Mouse (Mus musculus): ENCODE measurements around the gene Gjb3. TPM values are rescaled to one million over a fixed set of nuclear protein-coding genes. Genes with fewer than 3 reads are reported as not detected.

Gjb3 gene
- total and polyA plus RNA-seq, 3 experiments: not detected

GRCm38 (mm10) chr4:127370447-127370846 lies 39.8 kb upstream of the Gjb3 start:
- Histone ChIP-seq H3K4me1 (ENCODE audit: control insufficient read depth in 1 of 2, insufficient read depth in 2 of 2, low read length in 2 of 2) (no peaks in the 10 kb centered on the region), H3K36me3 (ENCODE audit: control insufficient read depth in 1 of 2, insufficient read depth in 2 of 2, low read length in 2 of 2) (no peaks in the 10 kb centered on the region), H3K9me3 (replicated peaks; ENCODE audit: insufficient read depth, low read length) (no peaks in the 10 kb centered on the region), H3K9ac (ENCODE audit: control insufficient read depth, low read depth, low read length, poor library complexity, severe bottlenecking) (no peak overlapping the region), H3K4me3 (ENCODE audit: control insufficient read depth in 1 of 2, insufficient read depth in 1 of 2, low read depth in 2 of 2, low read length in 2 of 2) (no peak overlapping the region), H3K27me3 (ENCODE audit: control insufficient read depth in 1 of 2, insufficient read depth in 2 of 2, low read length in 2 of 2) (no peaks in the 10 kb centered on the region), H3K79me2 (ENCODE audit: control insufficient read depth, insufficient read depth, low read length, poor library complexity) (no peaks in the 10 kb centered on the region), H3K27ac (ENCODE audit: control insufficient read depth, low read depth, low read length) (no peak overlapping the region)
- DNase-seq (ENCODE audit: low read depth, low spot score): peak; percentile 3
- TF ChIP-seq NELFE (IDR thresholded peaks at IDR 0.05; ENCODE audit: low read depth, low read length): no peak
- TF ChIP-seq RCOR1 (IDR thresholded peaks at IDR 0.05; ENCODE audit: low read depth, low read length): no peak
- no peak for TF ChIP-seq MYC (IDR thresholded peaks at IDR 0.05; ENCODE audit: low read depth, low read length)
- TF ChIP-seq CTCF (IDR thresholded peaks at IDR 0.05 in 2 of 3, conservative IDR thresholded peaks at IDR 0.05 in 1 of 3; ENCODE audit: control insufficient read depth in 1 of 3, insufficient read depth in 1 of 3, low read depth in 2 of 3, low read length in 3 of 3, poor library complexity in 1 of 3, severe bottlenecking in 1 of 3): peak in 2 of 3 experiments; percentile 15 to 29; a peak in 3 of 6 replicates
- no peak for TF ChIP-seq TCF12 (IDR thresholded peaks at IDR 0.05; ENCODE audit: low read depth, low read length)
- TF ChIP-seq BHLHE40 (IDR thresholded peaks at IDR 0.05; ENCODE audit: borderline replicate concordance, low read depth, low read length): no peak

GRCm38 (mm10) chr4:127368379-127368973 lies 37.8 kb upstream of the Gjb3 start:
- DNase-seq (ENCODE audit: low read depth, low spot score): peak; percentile 4
- TF ChIP-seq ZMIZ1 (IDR thresholded peaks at IDR 0.05; ENCODE audit: low read depth, low read length): no peak
- TF ChIP-seq RAD21 (IDR thresholded peaks at IDR 0.05; ENCODE audit: low read depth, low read length): peak; percentile 52
- no peak for TF ChIP-seq GATA1 (IDR thresholded peaks at IDR 0.05; ENCODE audit: low read depth, low read length)
- 0 out of 2 replicates have a peak, but pooled peaks have one; percentile 21 for TF ChIP-seq SMC3 (IDR thresholded peaks at IDR 0.05; ENCODE audit: low read depth, low read length)
- TF ChIP-seq CTCF (IDR thresholded peaks at IDR 0.05 in 2 of 3, conservative IDR thresholded peaks at IDR 0.05 in 1 of 3; ENCODE audit: control insufficient read depth in 1 of 3, insufficient read depth in 1 of 3, low read depth in 2 of 3, low read length in 3 of 3, poor library complexity in 1 of 3, severe bottlenecking in 1 of 3): peak; percentile 31 to 78 (median 43); a peak in 5 of 6 replicates
- H3K4me1 ChIP-seq (ENCODE audit: control insufficient read depth in 1 of 2, insufficient read depth in 2 of 2, low read length in 2 of 2): no peaks in the 10 kb centered on the region
- no peak overlapping the region for H3K27ac ChIP-seq (ENCODE audit: control insufficient read depth, low read depth, low read length)
- H3K9ac ChIP-seq (ENCODE audit: control insufficient read depth, low read depth, low read length, poor library complexity, severe bottlenecking): no peak overlapping the region
- H3K9me3 ChIP-seq (replicated peaks; ENCODE audit: insufficient read depth, low read length): no peaks in the 10 kb centered on the region
- H3K4me3 ChIP-seq (ENCODE audit: control insufficient read depth in 1 of 2, insufficient read depth in 1 of 2, low read depth in 2 of 2, low read length in 2 of 2): no peak overlapping the region
- H3K27me3 ChIP-seq (ENCODE audit: control insufficient read depth in 1 of 2, insufficient read depth in 2 of 2, low read length in 2 of 2): no peaks in the 10 kb centered on the region
- H3K36me3 ChIP-seq (ENCODE audit: control insufficient read depth in 1 of 2, insufficient read depth in 2 of 2, low read length in 2 of 2): no peaks in the 10 kb centered on the region
- H3K79me2 ChIP-seq (ENCODE audit: control insufficient read depth, insufficient read depth, low read length, poor library complexity): no peaks in the 10 kb centered on the region

- Histone ChIP-seq H3K9me3 (replicated peaks; ENCODE audit: insufficient read depth, low read length) (no peaks in the 10 kb centered on the region), H3K27ac (ENCODE audit: control insufficient read depth, low read depth, low read length) (no peak overlapping the region), H3K27me3 (ENCODE audit: control insufficient read depth in 1 of 2, insufficient read depth in 2 of 2, low read length in 2 of 2) (no peaks in the 10 kb centered on the region), H3K9ac (ENCODE audit: control insufficient read depth, low read depth, low read length, poor library complexity, severe bottlenecking) (no peak overlapping the region), H3K4me1 (ENCODE audit: control insufficient read depth in 1 of 2, insufficient read depth in 2 of 2, low read length in 2 of 2) (no peaks in the 10 kb centered on the region), H3K4me3 (ENCODE audit: control insufficient read depth in 1 of 2, insufficient read depth in 1 of 2, low read depth in 2 of 2, low read length in 2 of 2) (no peak overlapping the region), H3K36me3 (ENCODE audit: control insufficient read depth in 1 of 2, insufficient read depth in 2 of 2, low read length in 2 of 2) (no peaks in the 10 kb centered on the region), H3K79me2 (ENCODE audit: control insufficient read depth, insufficient read depth, low read length, poor library complexity) (no peaks in the 10 kb centered on the region)
- DNase-seq (ENCODE audit: low read depth, low spot score): no peak
- no peak for TF ChIP-seq NRF1 (IDR thresholded peaks at IDR 0.05; ENCODE audit: insufficient read depth, low read depth, low read length, poor library complexity, severe bottlenecking)
- TF ChIP-seq ZKSCAN1 (IDR thresholded peaks at IDR 0.05; ENCODE audit: low read depth, low read length): no peak
- no peak for TF ChIP-seq HCFC1 (IDR thresholded peaks at IDR 0.05; ENCODE audit: low read depth, low read length)
- no peak for TF ChIP-seq ELF1 (IDR thresholded peaks at IDR 0.05; ENCODE audit: low read depth, low read length)
- TF ChIP-seq SMC3 (IDR thresholded peaks at IDR 0.05; ENCODE audit: low read depth, low read length): no peak
- no peak for TF ChIP-seq ETS1 (IDR thresholded peaks at IDR 0.05; ENCODE audit: low read depth, low read length)
- no peak for TF ChIP-seq RCOR1 (IDR thresholded peaks at IDR 0.05; ENCODE audit: low read depth, low read length)
- no peak for TF ChIP-seq TCF12 (IDR thresholded peaks at IDR 0.05; ENCODE audit: low read depth, low read length)
- TF ChIP-seq GABPA (IDR thresholded peaks at IDR 0.05; ENCODE audit: low read depth, low read length): no peak
- no peak for TF ChIP-seq KAT2A (conservative IDR thresholded peaks at IDR 0.05; ENCODE audit: low read depth, low read length)
- TF ChIP-seq MYB (IDR thresholded peaks at IDR 0.05; ENCODE audit: low read depth, low read length): no peak
- no peak for TF ChIP-seq NELFE (IDR thresholded peaks at IDR 0.05; ENCODE audit: low read depth, low read length)
- no peak for TF ChIP-seq MEF2A (IDR thresholded peaks at IDR 0.05; ENCODE audit: extremely low read depth, insufficient replicate concordance, low read depth, low read length, poor library complexity, severe bottlenecking)
- no peak for TF ChIP-seq JUND (IDR thresholded peaks at IDR 0.05; ENCODE audit: low read depth, low read length)
- no peak for TF ChIP-seq ZC3H11A (IDR thresholded peaks at IDR 0.05; ENCODE audit: low read depth, low read length)
- TF ChIP-seq USF1 (IDR thresholded peaks at IDR 0.05; ENCODE audit: low read depth, low read length): no peak
- no peak for TF ChIP-seq MXI1 (IDR thresholded peaks at IDR 0.05; ENCODE audit: low read depth, low read length)
These were observed 35.2 kb upstream of the Gjb3 start for GRCm38 (mm10) chr4:127365834-127366233.
